Mouse (Mus musculus): ENCODE measurements around the gene Sult5a1.

Sult5a1 gene

DNA sequence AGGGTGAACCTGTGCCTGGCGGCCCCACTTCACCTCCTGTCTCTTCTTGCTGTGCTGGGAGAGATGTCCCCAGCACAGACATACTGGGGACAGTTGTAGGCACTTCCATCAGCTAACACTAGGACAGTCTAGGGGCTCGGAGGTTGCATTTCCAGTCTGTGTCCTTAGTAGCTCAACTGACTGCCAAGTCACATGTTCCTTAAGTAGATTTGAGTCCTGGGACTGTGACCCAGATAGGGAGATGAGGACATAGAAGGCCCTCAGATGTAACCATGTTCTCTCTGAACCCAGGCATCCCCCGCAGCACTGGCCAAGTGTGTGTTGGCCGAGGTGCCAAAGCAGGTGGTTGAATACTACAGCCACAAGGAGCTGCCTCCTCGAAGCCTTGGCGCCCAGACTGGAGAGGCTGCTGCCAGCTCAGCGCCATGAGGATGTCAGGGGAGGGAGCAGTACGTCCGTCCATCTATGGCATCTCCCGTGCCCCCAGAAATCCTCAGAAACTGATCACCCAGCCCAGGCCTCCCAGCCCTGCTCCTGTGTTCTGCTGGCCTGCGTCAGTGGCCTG is 23.9 kb downstream of the Sult5a1 start:
- no peak for DNase-seq

DNA sequence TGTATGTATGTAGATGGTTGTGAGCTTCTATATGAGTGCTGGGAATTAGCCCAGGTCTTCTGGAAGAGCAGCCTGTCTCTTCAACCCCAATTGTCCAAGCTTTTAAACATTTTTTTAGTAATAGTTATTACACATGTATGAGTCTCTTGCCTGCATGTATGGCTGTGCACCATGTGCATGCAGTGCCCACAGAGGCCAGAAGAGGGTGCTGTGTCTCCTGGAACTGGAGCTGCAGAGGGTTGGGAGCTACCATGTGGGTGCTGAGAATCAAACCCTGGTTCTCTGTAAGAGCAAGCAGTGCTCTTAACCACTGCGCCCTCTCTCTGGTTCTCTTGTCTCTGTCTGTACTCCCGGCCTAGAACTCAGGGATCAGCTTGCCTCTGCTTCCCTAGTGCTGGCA is 25.2 kb downstream of the Sult5a1 start:
- DNase-seq, result no peak

DNA sequence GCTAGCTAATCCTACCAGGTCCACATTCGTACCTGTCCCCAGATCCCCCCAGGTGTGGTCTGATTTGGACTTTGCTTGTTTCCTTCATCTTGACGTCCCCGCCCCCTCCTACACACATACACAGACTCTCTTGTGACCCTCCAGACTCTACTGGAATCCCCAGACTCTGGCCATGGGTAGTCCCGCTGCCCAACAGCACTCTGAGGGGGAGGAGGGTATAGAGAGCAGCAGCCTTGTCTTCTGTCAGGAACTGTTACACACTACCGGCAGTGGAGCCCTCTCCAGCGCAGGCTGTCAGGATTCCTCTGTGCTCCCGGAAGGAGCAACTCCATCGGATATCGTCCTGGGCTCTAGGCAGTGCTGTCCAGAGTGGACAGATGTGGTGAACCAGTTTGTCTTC is 27.1 kb downstream of the Sult5a1 start:
- DNase-seq, result no peak

DNA sequence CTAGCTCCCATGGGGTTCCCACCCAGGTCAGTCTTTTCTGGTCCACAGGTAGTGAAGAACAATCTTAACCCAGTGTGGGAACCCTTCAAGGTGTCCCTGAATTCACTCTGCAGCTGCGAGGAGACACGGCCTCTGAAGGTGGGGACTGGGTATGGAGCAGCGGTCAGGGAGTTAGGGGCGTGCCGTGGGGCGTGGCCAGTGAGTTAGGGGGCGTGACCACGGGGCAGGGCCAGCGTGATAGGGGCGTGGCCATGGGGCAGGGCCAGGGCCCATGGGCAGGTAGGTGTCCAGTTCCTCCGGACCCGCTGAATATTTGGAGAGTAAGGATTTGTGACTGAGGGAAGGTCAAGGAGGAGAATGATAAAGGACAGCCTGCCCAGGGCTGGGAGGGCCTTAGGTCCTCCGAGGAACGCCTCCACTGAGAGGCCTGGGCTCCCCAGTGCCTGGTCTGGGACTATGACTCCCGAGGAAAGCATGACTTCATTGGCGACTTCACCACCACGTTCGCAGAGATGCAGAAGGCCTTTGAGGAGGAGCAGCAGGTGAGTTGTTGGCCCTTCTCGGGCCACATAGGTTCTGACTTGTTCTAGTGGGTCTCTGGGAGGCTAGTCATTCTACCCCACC is 31.8 kb downstream of the Sult5a1 start:
- peak; percentile 59 for DNase-seq

DNA sequence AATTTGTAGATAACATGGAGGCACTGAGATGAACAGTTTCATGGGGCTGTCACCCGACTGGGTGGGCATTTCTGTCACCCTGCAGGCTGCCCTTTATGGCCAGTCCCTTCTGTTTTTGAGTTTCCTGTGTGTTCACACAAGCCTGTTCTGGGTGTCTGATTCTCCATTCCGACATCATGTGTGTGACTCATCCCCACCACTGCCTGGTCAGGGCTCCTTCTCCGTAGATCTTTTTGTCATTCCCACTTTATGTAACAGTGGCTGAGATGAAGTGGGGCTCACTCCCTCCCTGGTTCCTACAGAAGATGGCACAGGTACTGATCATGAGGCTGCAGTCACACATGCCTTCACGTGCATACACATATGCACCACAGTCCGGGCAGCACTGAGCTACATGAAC is 35.4 kb downstream of the Sult5a1 start:
- no peak for DNase-seq

DNA sequence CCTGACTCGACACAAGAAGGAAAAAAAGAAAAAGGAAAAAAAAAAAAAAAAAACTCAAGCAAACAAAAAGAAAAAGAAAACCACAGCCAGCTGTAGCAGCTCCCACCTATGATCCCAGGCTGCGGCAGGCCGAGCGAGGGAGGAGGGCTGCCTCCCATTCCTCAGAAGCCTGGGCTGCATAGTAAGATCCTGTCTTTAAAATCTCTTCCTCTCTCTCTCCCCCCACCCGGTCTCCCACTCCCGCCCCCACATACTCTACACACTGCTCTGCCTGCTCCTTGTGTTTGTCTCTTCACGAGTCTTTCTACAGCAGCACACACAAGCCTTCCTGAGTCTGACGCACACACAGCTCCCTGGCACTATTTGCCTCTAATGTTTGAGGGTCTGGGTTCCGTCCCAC is 36.1 kb downstream of the Sult5a1 start:
- no peak for DNase-seq

DNA sequence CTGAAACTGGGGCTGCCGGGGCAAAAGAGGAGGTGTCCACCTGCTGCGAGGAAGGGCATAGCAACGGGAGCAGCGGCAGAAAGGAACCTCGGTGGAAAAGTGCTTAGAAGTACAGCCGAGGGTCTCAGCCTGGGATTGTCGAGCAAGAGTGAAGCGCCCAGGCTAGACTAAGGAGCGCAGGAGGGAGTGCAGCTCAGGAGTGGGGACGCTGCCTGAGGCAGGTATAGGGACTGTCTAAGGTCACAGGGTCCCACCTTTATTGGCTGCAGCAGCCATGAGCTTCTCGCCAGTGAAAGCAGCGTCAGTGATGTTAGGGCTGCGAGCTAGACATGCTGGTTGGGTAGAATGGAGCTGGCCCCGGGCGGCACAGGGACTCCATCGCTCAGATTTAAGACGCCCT is 40.4 kb downstream of the Sult5a1 start:
- no peak for DNase-seq

DNA sequence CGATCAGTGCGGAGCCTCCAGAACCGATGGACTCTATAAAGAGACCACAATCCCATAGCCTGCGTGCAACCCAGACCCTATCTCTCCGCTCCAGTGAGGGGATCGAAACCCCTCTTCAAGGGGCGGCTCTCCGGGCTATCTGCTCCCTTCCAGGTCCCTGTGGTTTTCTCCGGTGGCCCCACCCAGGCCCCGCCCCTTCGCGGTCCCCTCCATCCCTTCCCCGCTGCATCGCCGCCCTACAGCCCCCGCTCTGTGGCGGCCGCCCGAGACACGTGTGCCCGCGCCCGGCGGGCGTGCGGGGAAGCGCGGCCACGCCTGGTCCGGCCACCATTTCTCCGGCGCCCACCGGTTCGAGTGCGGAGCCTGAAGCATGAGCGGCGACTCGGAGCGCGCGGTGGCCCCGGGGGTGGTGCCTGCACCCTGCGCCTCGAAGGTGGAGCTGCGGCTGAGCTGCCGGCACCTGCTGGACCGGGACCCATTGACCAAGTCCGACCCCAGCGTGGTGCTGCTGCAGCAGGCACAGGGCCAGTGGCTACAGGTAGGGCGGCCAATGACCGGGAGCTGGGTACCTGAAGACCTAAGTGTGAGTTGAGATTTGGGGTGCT is 40.9 kb downstream of the Sult5a1 start, which contains the start of gene Cpne7:
Gene Cpne7 (plus strand): TSS at position 248 of the 605 bp plus-strand sequence.
- peak; percentile 37 for DNase-seq

DNA sequence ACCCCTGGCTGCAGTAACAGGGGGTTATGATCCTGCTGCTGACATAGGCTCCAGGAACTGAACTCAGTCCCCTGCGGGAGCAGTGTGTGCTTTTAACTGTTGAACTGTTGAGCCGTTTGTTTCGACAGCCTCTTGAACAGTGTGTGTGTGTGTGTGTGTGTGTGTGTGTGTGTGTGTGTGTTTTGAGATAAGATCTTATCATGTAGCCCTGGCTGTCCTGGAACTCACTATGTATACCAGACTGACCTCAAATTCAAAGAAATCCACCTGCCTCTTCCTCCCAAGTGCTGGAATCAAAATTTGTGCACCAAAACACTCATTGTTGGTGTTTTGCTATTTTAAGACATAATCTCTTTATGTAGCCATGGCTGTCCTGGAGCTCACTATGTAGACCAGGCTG is 43.5 kb downstream of the Sult5a1 start:
- no peak for DNase-seq

DNA sequence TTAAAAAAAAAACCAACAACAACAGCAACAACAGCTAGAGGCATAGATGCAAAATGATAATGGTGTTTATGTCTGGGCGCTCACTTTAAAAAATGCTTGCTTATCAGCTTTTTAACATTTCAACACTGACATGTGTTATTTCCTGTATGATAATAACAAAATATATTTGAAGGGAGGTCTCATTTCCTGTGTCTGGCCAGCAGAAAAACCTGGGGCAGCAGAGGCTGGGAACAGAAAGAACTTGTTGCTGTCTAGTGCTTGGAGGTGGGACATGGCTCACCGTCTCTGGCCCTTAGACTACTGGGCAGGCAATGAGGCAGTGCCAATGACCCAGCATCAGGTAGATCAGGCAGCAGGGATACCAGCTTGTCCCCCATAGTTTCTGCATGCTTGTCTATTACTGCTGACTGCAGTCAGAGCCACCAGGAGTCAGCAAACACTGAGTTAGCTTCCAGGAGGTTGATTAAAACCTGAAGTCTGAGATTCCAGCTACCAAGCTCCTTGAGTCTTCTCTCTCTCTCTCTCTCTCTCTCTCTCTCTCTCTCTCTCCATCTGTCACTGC is 44.1 kb downstream of the Sult5a1 start:
- no peak for DNase-seq

DNA sequence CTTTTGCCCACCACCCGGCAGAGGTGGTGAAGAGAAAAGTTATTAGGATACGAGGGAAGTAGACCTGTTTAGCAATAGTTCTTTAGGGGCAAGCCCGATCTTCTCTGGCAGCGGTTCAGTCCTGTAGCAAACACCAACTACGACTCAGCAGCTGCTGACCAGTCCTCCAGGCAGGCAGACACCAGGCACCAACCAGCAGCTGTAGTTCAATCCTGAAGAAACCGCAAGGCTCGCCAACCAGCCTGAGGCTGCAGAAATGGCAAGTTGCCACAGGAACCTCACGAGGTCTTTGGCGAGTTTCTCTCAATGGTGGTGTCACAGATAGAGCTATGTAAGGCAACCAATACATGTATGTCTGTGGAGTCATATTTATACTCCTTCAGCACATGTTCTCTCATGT is 45.2 kb downstream of the Sult5a1 start:
- DNase-seq, result no peak

DNA sequence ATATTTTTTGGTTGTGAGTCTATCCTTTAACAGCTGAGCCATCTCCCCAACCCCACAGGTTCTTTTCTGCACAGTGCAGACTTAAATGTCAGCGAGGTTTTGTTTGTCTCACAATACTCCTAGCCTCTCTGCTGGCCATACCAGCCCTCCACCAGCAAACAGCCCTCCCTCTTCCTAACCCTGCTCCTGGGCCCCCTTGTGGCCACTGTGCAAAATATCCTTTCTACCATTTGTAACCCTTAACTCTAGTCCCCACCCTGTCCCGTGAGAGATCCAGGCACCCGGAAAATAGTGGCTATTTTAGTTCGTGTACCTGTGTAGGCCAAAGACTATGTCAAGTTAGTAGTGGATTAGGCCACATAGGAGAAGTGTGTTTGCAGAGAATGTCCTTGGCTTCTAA is 47.5 kb downstream of the Sult5a1 start:
- peak; percentile 79 for DNase-seq

DNA sequence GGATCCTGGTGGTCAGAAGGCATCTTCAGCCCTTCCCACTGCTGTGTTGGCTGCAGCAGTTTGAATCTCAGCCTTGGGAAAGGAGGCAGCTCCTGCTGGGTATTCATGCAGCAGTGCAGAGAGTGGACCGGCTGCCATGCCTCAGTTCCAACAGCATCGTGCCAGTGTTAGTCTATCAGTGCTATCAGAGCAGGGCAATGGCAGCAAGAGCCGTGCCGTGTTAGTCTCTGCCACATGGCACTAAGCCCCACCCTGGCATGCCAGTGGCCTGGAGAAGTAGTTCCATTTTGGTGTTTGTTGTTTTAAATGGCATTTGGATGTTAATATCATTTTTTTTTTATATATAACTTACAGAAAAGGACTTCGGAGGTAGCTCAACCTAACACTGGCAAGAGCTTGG is 49.2 kb downstream of the Sult5a1 start:
- no peak for DNase-seq

DNA sequence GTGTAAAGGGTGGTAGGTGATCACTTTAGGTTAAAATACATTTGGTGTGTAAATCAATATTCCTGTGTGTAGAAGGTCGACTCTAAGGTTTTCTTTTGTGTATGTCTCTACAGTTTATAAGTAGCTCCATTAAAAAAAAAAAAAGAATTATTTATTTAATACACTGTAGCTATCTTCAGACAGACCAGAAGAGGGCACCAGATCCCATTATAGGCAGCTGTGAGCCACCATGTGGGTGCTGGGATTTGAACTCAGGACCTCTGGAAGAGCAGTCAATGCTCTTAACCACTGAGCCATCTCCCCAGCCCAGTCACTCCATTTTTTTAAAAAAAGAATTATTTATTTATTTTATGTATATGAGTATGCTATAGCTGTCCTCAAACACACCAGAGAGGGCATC is 50.1 kb downstream of the Sult5a1 start:
- DNase-seq, result no peak

DNA sequence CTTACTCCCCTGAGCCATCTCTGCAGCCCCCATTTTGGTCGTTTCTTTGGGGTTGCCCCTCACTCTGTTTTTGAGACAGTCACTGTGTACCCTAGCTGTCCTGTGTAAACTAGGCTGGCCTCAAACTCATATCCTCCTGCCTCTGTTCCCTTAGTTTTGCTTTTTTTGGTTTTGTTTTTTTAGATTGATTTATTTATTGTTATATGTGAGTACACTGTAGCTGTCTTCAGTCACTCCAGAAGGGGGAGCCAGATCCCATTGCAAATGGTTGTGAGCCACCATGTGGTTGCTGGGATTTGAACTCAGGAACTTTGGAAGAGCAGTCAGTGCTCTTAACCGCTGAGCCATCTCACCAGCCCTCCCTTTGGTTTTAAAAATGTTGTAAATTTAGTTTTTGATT is 51.6 kb downstream of the Sult5a1 start:
- peak; percentile 49 for DNase-seq

DNA sequence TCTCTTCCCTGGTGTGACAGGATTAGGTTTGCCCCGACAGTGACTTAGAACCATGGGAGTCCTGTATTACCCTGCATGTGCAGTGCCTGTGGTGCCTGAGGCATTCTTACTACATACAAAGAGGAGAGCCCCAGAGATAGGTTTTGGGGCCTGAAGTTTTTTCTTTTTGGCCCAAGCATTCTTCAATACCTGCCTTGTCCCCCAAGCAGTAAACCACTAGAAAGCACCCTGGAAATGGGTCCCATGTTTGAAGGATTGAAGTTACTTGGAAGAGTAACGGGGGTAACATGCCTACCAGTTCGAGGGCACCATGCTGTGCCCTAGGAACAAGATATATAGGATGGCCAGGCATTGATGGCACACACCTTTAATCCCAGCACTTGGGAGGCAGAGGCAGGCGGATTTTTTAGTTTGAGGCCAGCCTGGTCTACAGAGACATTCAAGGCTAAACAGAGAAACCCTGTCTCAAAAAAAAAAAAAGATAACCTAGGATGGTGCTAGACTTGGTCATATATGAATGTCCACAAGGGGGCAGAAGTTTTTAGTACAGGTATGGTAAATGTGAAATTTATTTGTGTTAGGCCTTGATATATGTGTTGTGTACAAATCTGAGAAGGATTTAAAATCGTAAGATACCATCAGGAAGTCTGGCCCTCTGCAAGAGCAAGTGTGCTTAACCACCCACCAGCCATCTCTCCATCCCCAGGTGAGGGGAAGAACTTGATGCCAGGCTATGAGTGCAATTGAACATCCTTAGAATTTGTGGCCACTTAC is 52.4 kb downstream of the Sult5a1 start:
- DNase-seq, result no peak

DNA sequence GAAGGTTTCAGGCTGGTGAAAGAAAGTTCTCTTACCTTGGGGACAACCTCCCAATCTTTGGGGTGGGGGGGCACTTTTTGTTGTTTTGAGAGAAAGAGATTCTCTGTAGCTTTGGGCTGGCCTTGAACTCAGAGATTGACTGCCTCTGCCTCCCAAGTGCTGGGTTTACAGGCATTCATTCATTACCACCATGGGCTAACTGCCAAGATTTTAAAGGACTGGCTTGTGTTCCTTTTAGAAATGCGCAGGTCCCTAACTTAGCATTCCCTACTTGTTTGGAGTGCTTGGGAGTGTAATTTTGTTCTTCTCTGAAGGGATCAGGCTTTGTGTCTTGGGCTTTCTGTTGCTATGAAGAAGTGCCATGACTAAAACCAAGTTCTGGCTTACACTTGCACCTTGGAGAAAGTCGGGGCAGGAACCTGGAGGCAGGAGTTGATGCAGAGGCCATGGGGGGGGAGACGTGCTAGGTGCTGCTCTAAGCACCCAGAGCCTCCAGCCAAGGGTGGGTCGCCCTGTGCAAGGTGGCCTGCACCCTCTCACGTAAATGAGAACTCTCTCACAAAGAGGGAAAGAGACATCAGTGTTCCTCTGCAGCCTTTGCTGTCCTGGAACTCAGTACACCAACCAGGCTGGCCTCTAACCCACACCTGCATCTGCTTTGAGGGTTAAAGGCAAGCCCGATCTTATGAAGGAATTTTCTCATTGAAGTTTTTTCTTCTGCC is 53.9 kb downstream of the Sult5a1 start:
- no peak for DNase-seq

DNA sequence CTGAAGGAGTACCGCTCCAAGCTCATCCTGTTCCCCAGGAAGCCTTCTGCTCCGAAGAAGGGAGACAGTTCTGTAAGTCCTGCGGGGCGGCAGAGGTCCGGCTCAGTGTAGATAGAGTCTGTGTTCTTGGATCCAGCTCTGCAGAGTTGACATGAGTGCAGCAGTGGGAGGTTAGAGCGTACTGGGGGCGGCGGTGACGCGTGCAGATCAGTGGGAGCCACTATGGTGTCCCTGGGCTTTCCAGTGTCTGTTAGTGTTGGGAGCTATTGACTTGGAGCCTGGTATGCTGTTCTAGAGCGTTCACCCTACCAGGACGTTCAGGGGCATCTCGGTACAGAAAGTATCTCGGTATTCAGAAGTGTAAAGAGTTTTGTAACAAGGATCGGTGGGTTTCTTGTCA is 54.8 kb downstream of the Sult5a1 start:
- DNase-seq, result no peak

DNA sequence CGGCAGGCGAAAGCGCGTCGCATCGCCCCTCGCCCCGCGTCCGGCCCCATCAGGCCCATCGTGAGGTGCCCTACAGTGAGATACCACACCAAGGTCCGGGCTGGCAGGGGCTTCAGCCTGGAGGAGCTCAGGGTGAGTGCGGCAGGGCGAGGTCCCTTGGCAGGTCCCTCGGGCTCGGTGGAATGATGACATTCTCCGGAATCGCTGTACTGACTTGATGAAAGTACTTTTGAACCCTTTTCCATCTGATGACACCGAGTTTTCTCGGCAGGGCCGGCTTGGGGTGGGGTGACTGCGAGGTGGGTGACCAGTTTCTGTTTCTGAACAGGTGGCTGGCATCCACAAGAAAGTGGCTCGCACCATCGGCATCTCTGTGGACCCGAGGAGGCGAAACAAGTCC is 55.3 kb downstream of the Sult5a1 start:
- peak; percentile 23 for DNase-seq

DNA sequence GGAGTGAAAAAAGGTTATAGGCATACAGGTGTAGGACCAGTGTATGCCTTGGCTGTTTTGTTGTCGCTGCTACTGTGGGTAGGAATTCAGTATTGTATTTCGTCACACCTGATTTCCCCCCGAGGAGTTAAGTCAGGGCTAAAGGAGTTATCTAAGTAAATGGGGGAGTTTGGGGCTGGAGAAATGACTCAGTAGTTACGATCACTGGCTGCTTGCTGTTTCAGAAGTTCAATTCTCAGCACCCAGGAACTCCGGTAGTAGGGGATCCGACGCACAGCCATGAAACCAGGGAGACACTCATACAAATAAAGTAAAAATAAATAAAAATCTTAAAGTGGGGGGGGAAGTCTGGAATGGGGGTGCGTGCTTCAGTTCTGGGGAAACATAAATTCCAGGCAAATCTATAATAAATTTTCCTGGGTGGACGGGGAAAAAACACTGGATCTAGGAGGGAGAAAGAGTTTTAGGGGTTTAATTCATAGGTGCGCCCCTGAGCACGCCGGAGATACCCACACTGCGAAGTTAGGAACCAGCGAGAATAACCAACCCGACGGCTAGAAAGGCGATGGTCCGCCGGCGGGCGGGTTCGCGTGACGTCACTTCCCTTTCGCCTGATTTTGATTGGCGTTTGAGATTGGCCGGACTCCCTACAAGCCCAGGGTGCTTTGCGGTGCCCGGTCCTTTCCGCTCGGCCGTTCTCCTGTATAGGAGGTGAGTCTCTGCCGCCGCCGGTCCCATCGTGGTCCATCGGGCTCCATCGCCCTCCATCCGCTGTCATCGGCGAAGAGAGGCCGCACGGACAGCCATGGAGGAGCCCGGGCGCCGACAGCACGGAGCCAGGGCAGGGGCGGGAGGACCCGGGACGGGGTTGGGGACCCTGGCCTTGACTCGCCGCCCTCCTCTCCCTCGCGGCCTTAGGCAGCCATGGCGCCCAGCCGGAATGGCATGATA is 56.1 kb downstream of the Sult5a1 start, which contains the start of gene Rpl13:
Gene Rpl13 (plus strand): TSS at position 616 of the 951 bp plus-strand sequence.
- peak; percentile 95 for DNase-seq

DNA sequence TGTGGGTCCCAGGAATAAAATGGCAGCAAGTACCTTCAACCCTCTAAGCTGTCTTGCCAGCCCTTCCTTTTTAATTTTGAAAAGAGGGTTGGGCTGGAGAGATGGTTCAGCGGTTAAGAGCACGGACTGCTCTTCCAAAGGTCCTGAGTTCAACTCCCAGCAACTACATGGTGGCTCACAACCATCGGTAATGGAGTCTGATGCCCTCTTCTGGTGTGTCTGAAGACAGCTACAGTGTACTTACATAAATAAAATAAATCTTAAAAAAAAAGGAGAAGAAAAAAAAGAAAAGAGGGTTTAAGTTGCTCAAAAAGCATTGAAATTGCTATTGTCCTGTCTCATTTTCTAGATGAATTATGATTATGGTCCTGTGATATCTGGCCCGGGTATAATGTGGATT is 56.9 kb downstream of the Sult5a1 start:
- DNase-seq, result no peak

DNA sequence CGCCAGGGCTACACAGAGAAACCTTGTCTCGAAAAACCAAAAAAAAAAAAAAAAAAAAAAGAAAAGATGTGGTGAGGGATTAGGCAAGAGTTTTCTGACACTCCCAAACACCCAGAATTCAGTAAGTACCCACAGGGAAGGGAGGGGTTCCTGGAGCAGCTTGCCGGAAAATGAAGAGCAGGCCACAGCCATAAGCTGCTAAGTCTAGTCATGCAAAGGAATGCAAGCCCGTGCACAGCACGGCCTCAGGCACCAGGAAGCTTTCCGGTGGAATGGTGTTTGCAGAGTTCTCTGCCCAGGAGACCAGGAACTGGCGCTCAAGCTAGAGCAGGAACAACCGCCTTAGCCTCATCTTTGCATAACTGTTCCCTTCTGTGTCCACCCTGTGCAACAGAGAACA is 57.8 kb downstream of the Sult5a1 start:
- no peak for DNase-seq
